Comparison of ENCODE assay signal across 10 mouse cellular contexts in genomic region chr5:68048783-68049182, GRCm38 (mm10). TPM values are rescaled to one million over a fixed set of nuclear protein-coding genes. Genes with fewer than 3 reads are reported as not detected.
DNase-seq lines count a peak whose midpoint lies in the region; ATAC-seq and TF ChIP-seq lines count a peak whose summit lies in the region.
"Had no signal": no experiment of that assay in that cellular context is flagged by ENCODE, and none has a peak within 500 bp of the region (broad histone marks: within the 10 kb centered on the region; RNA-seq: fewer than 3 reads in every experiment).

No protein-coding gene starts in this region.

- no peak overlapping the region for H3K4me3 ChIP-seq in kidney, adult 2 months (ENCODE audit: insufficient read depth, low read depth, low read length)
- H3K4me3 ChIP-seq in kidney, embryonic 15.5 days (replicated peaks): no peak overlapping the region
- H3K4me3 ChIP-seq: heart, embryonic 13.5 days; left cerebral cortex, adult 2 months had no signal

- TF ChIP-seq POLR2A in kidney, adult 2 months (IDR thresholded peaks at IDR 0.05; ENCODE audit: low read depth, low read length): no peak

- no peaks in the 10 kb centered on the region for H3K9me3 ChIP-seq in kidney, embryonic 15.5 days (replicated peaks)
- H3K9me3 ChIP-seq: heart, embryonic 13.5 days had no signal

- no peak overlapping the region for H3K9ac ChIP-seq in kidney, embryonic 15.5 days
- H3K9ac ChIP-seq: heart, embryonic 13.5 days had no signal

- no peak overlapping the region for H3K4me2 ChIP-seq in kidney, embryonic 15.5 days
- H3K4me2 ChIP-seq: heart, embryonic 13.5 days had no signal

- DNase-seq in adrenal gland, adult 2 months: peak; percentile 3
- DNase-seq in adrenal gland, postnatal 4 days (ENCODE audit: low spot score in 2 of 2): no peak
- DNase-seq in kidney, adult 2 months: peak; percentile 23
- peak; percentile 94 for DNase-seq in cerebellum, adult 11-12 months
- peak; percentile 11 to 35 for DNase-seq in kidney, postnatal 25 days
- no peak for DNase-seq in gastrocnemius, postnatal 10 days
- DNase-seq in T-cell, adult 2 months (ENCODE audit: low spot score): no peak

- WGBS in kidney, adult 2 months: 54% methylated on average over 4 of the region's 4 CpGs
- 65% methylated on average over 4 of the region's 4 CpGs for WGBS in kidney, embryonic 15.5 days

- no peaks in the 10 kb centered on the region for H3K4me1 ChIP-seq in kidney, adult 2 months (ENCODE audit: control insufficient read depth, insufficient read depth, low read length)
- no peaks in the 10 kb centered on the region for H3K4me1 ChIP-seq in kidney, embryonic 15.5 days
- H3K4me1 ChIP-seq: heart, embryonic 13.5 days had no signal

- no peak overlapping the region for H3K27ac ChIP-seq in kidney, adult 2 months (ENCODE audit: insufficient read depth, low read depth, low read length)
- H3K27ac ChIP-seq in kidney, embryonic 15.5 days: no peak overlapping the region
- H3K27ac ChIP-seq: heart, embryonic 13.5 days; left cerebral cortex, adult 2 months had no signal

- no peaks in the 10 kb centered on the region for H3K36me3 ChIP-seq in kidney, adult 2 months (ENCODE audit: control insufficient read depth, insufficient read depth, low read length)
- H3K36me3 ChIP-seq in kidney, embryonic 15.5 days: no peaks in the 10 kb centered on the region
- H3K36me3 ChIP-seq: heart, embryonic 13.5 days had no signal

- ATAC-seq in kidney, embryonic 15.5 days (replicated peaks; ENCODE audit: low FRiP score): no peak

- no peak for TF ChIP-seq CTCF in kidney, adult 2 months (conservative IDR thresholded peaks at IDR 0.05; ENCODE audit: insufficient read depth, insufficient read length, low read depth, low read length)

- H3K27me3 ChIP-seq in kidney, adult 2 months (replicated peaks; ENCODE audit: control insufficient read depth, insufficient read depth, low read length): no peaks in the 10 kb centered on the region
- no peaks in the 10 kb centered on the region for H3K27me3 ChIP-seq in kidney, embryonic 15.5 days
- H3K27me3 ChIP-seq: heart, embryonic 13.5 days had no signal

RNA-seq across cellular contexts. Expression of gene Grxcr1, which starts 17.1 kb away (rescaled TPM):
- not detected for total RNA-seq in adrenal gland, adult 2 months (2021)
- polyA plus RNA-seq in adrenal gland, adult 2 months (2012; rRNA removed): not detected in 2 replicates
- total RNA-seq in adrenal gland, postnatal 4 days (2021): not detected
- not detected in 2 replicates for polyA plus RNA-seq in kidney, adult 2 months (2012; rRNA removed)
- polyA plus RNA-seq in kidney, embryonic 15.5 days (2015; fragmentation: Nextera tagmentation; extraction: Ambion mirVana): not detected in 2 replicates
- not detected for total RNA-seq in gastrocnemius, postnatal 10 days (2021)
- total RNA-seq: left cerebral cortex, adult 2 months had no signal
- polyA plus RNA-seq: heart, embryonic 13.5 days had no signal

Comparison
In these comparisons a context has a peak if more than half of its experiments do, and no peak if none do; other contexts are left out.
1. DNase-seq: peak in adrenal gland, adult 2 months (single experiment), kidney, adult 2 months (single experiment), cerebellum, adult 11-12 months (single experiment) and kidney, postnatal 25 days (2 of 2); none in adrenal gland, postnatal 4 days (0 of 2), gastrocnemius, postnatal 10 days (single experiment) and T-cell, adult 2 months (single experiment).